Mouse (Mus musculus): ENCODE results near the gene Tbcel. TPM values are rescaled to one million over a fixed set of nuclear protein-coding genes. Genes with fewer than 3 reads are reported as not detected.

The Tbcel gene
- polyA plus RNA-seq, 1 experiment from 2014 or later: 4.8 TPM

DNA sequence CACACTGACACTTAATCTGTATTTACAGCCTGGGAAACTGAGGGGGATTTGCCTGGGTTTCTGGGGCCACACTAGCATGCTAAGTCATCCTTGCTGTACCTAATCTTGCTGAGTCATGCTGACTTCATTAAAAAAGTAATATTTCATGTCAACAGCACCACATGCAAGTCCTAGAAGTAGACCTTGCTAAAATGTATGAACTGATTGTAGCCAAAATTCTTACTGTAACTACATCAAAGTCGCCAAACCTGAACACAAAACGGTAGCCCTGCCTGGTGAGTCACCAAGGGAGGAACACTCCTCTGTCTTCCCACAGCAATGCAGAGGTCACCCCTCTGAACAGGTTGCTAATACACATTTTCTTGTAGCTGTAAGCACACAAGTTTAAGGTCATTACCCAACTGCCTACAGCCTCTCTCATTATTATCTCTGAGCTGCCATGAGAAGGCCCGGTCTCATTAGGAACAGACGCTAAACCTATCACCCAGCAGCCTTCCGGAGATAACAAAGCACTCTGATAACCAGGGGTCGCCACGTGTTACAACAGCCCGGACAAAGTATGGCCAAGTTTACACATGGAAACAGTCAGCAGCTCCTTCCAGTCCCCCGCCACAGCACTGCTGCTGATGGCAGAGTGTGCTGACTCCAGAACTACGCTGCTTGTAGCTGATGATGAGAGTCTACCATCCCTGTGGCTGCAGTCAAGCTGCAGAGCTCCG lies 46.1 kb downstream of the Tbcel start:
- H3K4me3 ChIP-seq (ENCODE audit: low read length): no peak overlapping the region
- 25% methylated on average over 11 of the region's 11 CpGs for WGBS
- no peak for ATAC-seq (ENCODE audit: low read depth)

DNA sequence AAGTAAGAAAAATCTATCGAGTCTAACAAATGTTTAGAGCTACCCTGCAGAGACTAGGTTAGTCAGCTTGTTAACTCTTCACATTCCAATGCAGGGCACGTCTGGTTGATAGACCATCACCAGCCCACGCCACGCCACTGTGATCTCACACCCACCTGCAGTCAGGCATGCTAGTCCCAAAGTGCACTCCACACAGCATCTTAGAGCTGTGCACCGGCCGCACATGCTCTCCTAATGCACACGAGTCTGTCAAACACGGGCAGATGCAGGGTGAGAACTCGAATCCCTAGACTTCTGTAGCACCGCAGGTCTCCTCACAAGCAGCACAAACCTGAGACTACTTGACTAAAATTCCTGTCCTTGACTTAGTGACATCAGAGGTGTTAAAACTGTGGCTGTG lies 47.3 kb downstream of the Tbcel start:
- Histone ChIP-seq H3K27me3 (ENCODE audit: control insufficient read depth, insufficient read depth, low read depth, low read length) (no peaks in the 10 kb centered on the region), H3K4me1 (replicated peaks; ENCODE audit: control insufficient read depth, insufficient read depth, low read length) (peaks cover 46% of the 10 kb centered on the region), H3K9me3 (ENCODE audit: control insufficient read depth, low read length) (no peaks in the 10 kb centered on the region), H3K4me2 (ENCODE audit: low read depth, low read length) (no peak overlapping the region), H3K36me3 (ENCODE audit: control insufficient read depth, insufficient read depth, low read length) (no peaks in the 10 kb centered on the region), H3K27ac (ENCODE audit: low read length) (no peak overlapping the region), H3K9ac (ENCODE audit: low read length) (no peak overlapping the region), H3K4me3 (ENCODE audit: low read length) (no peak overlapping the region)
- no peak for ATAC-seq (ENCODE audit: low read depth)
- 67% methylated on average over 10 of the region's 10 CpGs for WGBS

More for the DNA sequence above, 46.1 kb downstream of the Tbcel start:
- H3K4me1 ChIP-seq (replicated peaks; ENCODE audit: control insufficient read depth, insufficient read depth, low read length): peaks cover 51% of the 10 kb centered on the region
- H3K36me3 ChIP-seq (ENCODE audit: control insufficient read depth, insufficient read depth, low read length): no peaks in the 10 kb centered on the region
- H3K4me2 ChIP-seq (ENCODE audit: low read depth, low read length): no peak overlapping the region
- H3K27me3 ChIP-seq (ENCODE audit: control insufficient read depth, insufficient read depth, low read depth, low read length): no peaks in the 10 kb centered on the region
- H3K9ac ChIP-seq (ENCODE audit: low read length): no peak overlapping the region
- H3K27ac ChIP-seq (ENCODE audit: low read length): peak overlapping the region; percentile 3; the same call in 1 of the 2 replicates
- H3K9me3 ChIP-seq (ENCODE audit: control insufficient read depth, low read length): no peaks in the 10 kb centered on the region

DNA sequence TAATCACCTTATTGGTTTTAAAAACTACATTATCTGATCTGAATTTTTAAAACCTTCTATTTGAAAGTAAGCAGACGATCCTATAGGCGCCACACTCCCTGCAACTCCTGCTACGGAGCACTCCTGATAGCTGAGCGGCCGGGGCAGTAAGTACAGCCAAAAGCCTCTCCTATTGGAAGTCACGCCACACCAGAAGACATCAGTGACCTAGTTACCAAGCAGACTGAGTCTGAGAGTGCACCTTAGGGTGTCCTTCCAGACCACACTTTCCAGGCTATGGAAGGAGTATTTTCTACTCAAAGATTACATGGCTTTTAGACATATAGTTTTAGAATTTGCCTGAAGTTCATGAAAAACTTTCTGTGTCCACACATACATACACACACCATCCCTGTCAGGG lies 47.9 kb downstream of the Tbcel start:
- Histone ChIP-seq H3K9me3 (ENCODE audit: control insufficient read depth, low read length) (no peaks in the 10 kb centered on the region), H3K27me3 (ENCODE audit: control insufficient read depth, insufficient read depth, low read depth, low read length) (no peaks in the 10 kb centered on the region), H3K27ac (ENCODE audit: low read length) (no peak overlapping the region), H3K36me3 (ENCODE audit: control insufficient read depth, insufficient read depth, low read length) (no peaks in the 10 kb centered on the region), H3K4me2 (ENCODE audit: low read depth, low read length) (no peak overlapping the region), H3K9ac (ENCODE audit: low read length) (no peak overlapping the region), H3K4me3 (ENCODE audit: low read length) (no peak overlapping the region), H3K4me1 (replicated peaks; ENCODE audit: control insufficient read depth, insufficient read depth, low read length) (peaks cover 46% of the 10 kb centered on the region)
- 82% methylated on average over 6 of the region's 6 CpGs for WGBS
- ATAC-seq (ENCODE audit: low read depth): no peak

DNA sequence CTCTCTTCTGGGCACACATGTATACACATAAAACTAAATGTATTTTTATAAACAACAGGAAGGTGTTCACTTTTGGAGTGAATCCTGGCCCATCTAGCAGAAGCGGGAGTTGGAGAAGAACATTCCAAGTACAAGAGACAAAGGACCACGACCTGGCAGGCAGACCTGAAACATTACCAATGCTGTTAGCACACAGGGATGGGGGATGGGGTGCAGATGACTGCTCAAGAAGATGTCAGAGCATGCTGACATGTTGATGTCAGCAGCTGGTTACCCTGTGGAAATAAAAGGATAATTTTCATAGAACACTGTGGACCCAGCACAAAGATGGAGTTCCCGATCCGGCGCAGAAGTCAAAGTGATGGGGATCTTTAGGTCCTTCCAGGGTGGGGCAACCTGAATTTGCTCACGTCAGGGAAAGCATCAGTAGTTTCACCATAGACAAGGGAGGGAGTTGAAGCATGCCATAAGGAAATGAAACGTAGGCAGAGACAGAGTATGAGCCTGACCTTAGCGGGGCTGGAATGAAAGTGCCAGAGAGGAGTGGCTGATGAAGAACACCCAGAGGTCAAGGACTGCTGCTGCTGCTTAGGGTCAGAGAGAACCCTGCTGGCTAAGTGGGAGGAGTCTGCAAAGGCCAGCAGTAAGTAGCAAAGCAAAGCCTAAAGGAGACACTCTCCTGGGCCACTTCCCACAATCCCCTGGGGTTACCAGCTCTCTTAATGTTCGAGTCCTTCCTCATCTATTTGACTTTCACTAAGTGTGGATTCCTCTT lies 48.7 kb downstream of the Tbcel start:
- Histone ChIP-seq H3K27ac (ENCODE audit: low read length) (no peak overlapping the region), H3K27me3 (ENCODE audit: control insufficient read depth, insufficient read depth, low read depth, low read length) (no peaks in the 10 kb centered on the region)
- no peak for ATAC-seq (ENCODE audit: low read depth)

DNA sequence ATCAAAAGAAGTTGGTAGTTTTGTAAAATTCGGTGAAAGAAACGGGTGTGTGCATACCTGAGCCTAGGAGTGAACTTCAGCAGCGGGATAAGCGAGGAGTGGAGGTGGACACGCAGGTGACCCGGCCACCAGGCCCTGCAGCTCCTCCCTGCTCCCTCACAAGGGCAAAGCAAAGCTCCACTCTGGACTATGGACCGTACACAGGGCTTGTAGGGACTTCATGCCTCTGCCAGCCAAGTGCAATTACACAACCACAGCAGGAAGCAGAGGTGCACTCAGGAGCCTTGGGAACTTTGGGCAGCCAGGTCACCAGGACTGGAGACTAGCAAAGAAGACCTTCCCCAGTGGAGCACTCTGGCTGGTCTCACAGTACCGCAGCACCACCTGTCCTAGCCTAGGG lies 50.1 kb downstream of the Tbcel start:
- Histone ChIP-seq H3K36me3 (ENCODE audit: control insufficient read depth, insufficient read depth, low read length) (no peaks in the 10 kb centered on the region), H3K4me3 (ENCODE audit: low read length) (no peak overlapping the region), H3K9ac (ENCODE audit: low read length) (no peak overlapping the region), H3K27me3 (ENCODE audit: control insufficient read depth, insufficient read depth, low read depth, low read length) (no peaks in the 10 kb centered on the region), H3K4me1 (replicated peaks; ENCODE audit: control insufficient read depth, insufficient read depth, low read length) (peaks cover 28% of the 10 kb centered on the region), H3K9me3 (ENCODE audit: control insufficient read depth, low read length) (no peaks in the 10 kb centered on the region), H3K4me2 (ENCODE audit: low read depth, low read length) (no peak overlapping the region), H3K27ac (ENCODE audit: low read length) (no peak overlapping the region)
- no peak for ATAC-seq (ENCODE audit: low read depth)
- WGBS: 79% methylated on average over 8 of the region's 8 CpGs

More for the DNA sequence above, 48.7 kb downstream of the Tbcel start:
- Histone ChIP-seq H3K9me3 (ENCODE audit: control insufficient read depth, low read length) (no peaks in the 10 kb centered on the region), H3K4me3 (ENCODE audit: low read length) (no peak overlapping the region), H3K4me2 (ENCODE audit: low read depth, low read length) (no peak overlapping the region), H3K36me3 (ENCODE audit: control insufficient read depth, insufficient read depth, low read length) (no peaks in the 10 kb centered on the region), H3K9ac (ENCODE audit: low read length) (no peak overlapping the region), H3K4me1 (replicated peaks; ENCODE audit: control insufficient read depth, insufficient read depth, low read length) (peaks cover 40% of the 10 kb centered on the region)
- 51% methylated on average over 9 of the region's 9 CpGs for WGBS

DNA sequence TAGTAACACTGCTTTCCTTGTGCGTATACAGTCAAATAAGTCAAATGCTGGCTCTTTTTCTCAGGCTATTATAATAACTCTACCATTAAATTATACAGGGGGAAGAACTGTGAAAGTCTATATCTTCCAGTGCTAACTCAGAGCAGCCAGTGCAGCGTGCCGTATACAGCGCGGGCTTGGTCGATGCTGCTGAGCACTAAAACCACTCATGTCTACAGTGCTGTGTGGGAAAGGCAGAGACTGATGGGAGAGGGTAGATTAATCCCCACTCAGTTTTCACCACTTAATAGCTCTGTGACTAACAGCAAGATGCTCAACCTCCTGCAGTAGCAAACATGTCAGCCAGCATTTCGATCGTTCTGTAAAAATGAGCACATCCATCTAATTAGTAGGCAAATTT lies 53.2 kb downstream of the Tbcel start:
- 92% methylated on average over 8 of the region's 8 CpGs for WGBS
- no peak overlapping the region for H3K9ac ChIP-seq (ENCODE audit: low read length)
- H3K9me3 ChIP-seq (ENCODE audit: control insufficient read depth, low read length): no peaks in the 10 kb centered on the region
- H3K4me3 ChIP-seq (ENCODE audit: low read length): no peak overlapping the region
- no peaks in the 10 kb centered on the region; the same call in 1 of the 2 replicates for H3K36me3 ChIP-seq (ENCODE audit: control insufficient read depth, insufficient read depth, low read length)
- no peak overlapping the region for H3K4me2 ChIP-seq (ENCODE audit: low read depth, low read length)
- no peak for ATAC-seq (ENCODE audit: low read depth)
- peaks cover 8% of the 10 kb centered on the region for H3K4me1 ChIP-seq (replicated peaks; ENCODE audit: control insufficient read depth, insufficient read depth, low read length)
- H3K27me3 ChIP-seq (ENCODE audit: control insufficient read depth, insufficient read depth, low read depth, low read length): no peaks in the 10 kb centered on the region
- H3K27ac ChIP-seq (ENCODE audit: low read length): no peak overlapping the region

DNA sequence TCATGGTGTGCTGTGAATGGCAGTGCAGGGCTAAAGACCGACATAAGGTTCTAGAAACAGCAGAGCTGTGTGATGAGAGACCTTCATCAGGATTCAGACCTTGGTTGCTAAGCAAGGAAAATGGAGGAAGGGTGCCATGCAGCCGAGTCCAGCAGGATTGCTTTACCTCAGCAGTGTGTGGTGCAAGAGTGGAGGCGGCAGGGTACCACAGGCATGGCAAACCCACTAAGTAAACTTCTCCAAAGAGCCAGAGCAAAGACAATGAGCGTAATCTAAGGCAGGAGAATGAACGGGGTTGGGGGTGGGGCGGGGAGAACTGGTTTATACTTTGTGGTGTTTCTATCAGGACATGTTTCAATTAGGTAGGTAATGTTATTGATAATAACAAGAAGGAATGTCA lies 58.6 kb downstream of the Tbcel start:
- no peaks in the 10 kb centered on the region for H3K4me1 ChIP-seq (replicated peaks; ENCODE audit: control insufficient read depth, insufficient read depth, low read length)
- no peak overlapping the region for H3K9ac ChIP-seq (ENCODE audit: low read length)
- 61% methylated on average over 6 of the region's 6 CpGs for WGBS
- ATAC-seq (ENCODE audit: low read depth): no peak
- H3K4me3 ChIP-seq (ENCODE audit: low read length): no peak overlapping the region
- no peaks in the 10 kb centered on the region for H3K9me3 ChIP-seq (ENCODE audit: control insufficient read depth, low read length)
- no peak overlapping the region for H3K4me2 ChIP-seq (ENCODE audit: low read depth, low read length)
- peaks cover 2% of the 10 kb centered on the region for H3K36me3 ChIP-seq (ENCODE audit: control insufficient read depth, insufficient read depth, low read length)
- H3K27me3 ChIP-seq (ENCODE audit: control insufficient read depth, insufficient read depth, low read depth, low read length): no peaks in the 10 kb centered on the region
- H3K27ac ChIP-seq (ENCODE audit: low read length): no peak overlapping the region

DNA sequence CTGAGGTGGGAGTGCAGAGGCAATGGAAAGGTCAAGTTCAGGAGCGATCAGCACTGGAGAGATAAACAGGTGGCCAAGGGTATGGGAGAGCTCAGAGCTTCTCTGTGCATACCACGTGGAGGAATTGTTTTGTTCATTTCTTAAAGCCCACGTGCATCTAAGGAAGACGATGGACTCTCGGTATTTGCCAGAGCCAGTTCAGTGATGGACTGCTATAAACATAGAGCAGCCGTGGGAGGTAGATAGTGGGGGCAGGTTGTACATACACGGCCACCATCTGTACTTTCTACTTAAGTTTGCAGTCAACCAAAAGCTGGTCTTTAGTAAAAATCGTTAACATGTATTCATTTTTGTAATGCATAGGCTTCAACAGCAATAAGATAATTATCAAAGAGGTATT lies 65.5 kb downstream of the Tbcel start:
- no peak overlapping the region for H3K4me3 ChIP-seq (ENCODE audit: low read length)
- no peak overlapping the region for H3K9ac ChIP-seq (ENCODE audit: low read length)
- no peaks in the 10 kb centered on the region for H3K9me3 ChIP-seq (ENCODE audit: control insufficient read depth, low read length)
- no peaks in the 10 kb centered on the region for H3K4me1 ChIP-seq (replicated peaks; ENCODE audit: control insufficient read depth, insufficient read depth, low read length)
- WGBS: 83% methylated on average over 8 of the region's 8 CpGs
- peaks cover 15% of the 10 kb centered on the region for H3K36me3 ChIP-seq (ENCODE audit: control insufficient read depth, insufficient read depth, low read length)
- no peaks in the 10 kb centered on the region for H3K27me3 ChIP-seq (ENCODE audit: control insufficient read depth, insufficient read depth, low read depth, low read length)
- no peak overlapping the region for H3K4me2 ChIP-seq (ENCODE audit: low read depth, low read length)
- ATAC-seq (ENCODE audit: low read depth): no peak
- H3K27ac ChIP-seq (ENCODE audit: low read length): no peak overlapping the region

DNA sequence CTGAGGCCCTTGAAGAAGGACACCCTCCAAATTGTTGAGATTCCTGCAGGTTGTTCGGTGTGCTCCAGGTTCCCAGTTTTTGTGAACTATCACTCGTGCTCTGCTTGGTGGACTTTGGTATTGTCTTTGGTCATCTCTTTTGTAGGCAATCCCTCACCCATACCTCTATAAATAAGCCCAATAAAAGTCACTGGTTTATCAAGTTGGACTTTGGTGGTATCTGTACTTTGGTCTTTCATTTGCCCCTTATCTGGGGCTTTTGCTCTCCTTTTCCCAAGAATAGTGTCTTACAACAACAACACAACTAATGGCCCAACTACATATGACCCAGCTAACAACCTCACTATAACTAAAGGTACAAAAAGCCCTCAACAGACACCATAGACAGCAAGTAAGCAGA lies 66.4 kb downstream of the Tbcel start:
- Histone ChIP-seq H3K4me3 (ENCODE audit: low read length) (no peak overlapping the region), H3K9ac (ENCODE audit: low read length) (no peak overlapping the region), H3K4me2 (ENCODE audit: low read depth, low read length) (no peak overlapping the region), H3K4me1 (replicated peaks; ENCODE audit: control insufficient read depth, insufficient read depth, low read length) (no peaks in the 10 kb centered on the region), H3K27ac (ENCODE audit: low read length) (no peak overlapping the region), H3K27me3 (ENCODE audit: control insufficient read depth, insufficient read depth, low read depth, low read length) (no peaks in the 10 kb centered on the region), H3K9me3 (ENCODE audit: control insufficient read depth, low read length) (no peaks in the 10 kb centered on the region), H3K36me3 (ENCODE audit: control insufficient read depth, insufficient read depth, low read length) (peaks cover 22% of the 10 kb centered on the region)
- WGBS: 81% methylated on average over 2 of the region's 2 CpGs
- no peak for ATAC-seq (ENCODE audit: low read depth)

Data from lung, embryonic 16.5 days (tissue).